Mouse (Mus musculus) bone marrow, adult 2 months (tissue): Measurements from ENCODE around the gene Mamdc2. TPM values are rescaled to one million over a fixed set of nuclear protein-coding genes. Genes with fewer than 3 reads are reported as not detected.

Source experiments
- H3K27ac ChIP-seq: fragments of 200-500 bp; 2 replicates; pipeline ENCODE4 v1.5.1; 2012; ENCODE audit warnings: low read depth, mild to moderate bottlenecking, control low read depth, inconsistent platforms, low read length; ENCODE audit not compliant: control insufficient read depth, poor library complexity, insufficient read depth
- H3K4me1 ChIP-seq: fragments of 200-500 bp; 2 replicates; pipeline ENCODE4 v1.6.1; 2011; ENCODE audit warnings: low read length; ENCODE audit not compliant: control insufficient read depth, insufficient read depth
- H3K4me3 ChIP-seq: fragments of 200-500 bp; replicated peaks from 2 replicates; pipeline ENCODE3; 2011; ENCODE audit warnings: mild to moderate bottlenecking, low read depth, low read length, control low read depth; ENCODE audit not compliant: control insufficient read depth
- CTCF ChIP-seq: fragments of 200-500 bp; IDR thresholded peaks from 2 replicates; pipeline ENCODE4 v1.5.1; 2011; ENCODE audit warnings: low read length, control low read depth; ENCODE audit not compliant: control insufficient read depth, insufficient read depth
- POLR2A ChIP-seq: fragments of 200-500 bp; IDR thresholded peaks from 2 replicates; pipeline ENCODE4 v1.6.1; 2011; ENCODE audit warnings: low read depth, mild to moderate bottlenecking, control low read depth, low read length, borderline replicate concordance; ENCODE audit not compliant: control insufficient read depth
- WGBS: fragments of 180-500 bp; shearing (Covaris S2); methylation state at CpG from one replicate; pipeline ENCODE4 v1.1.7; 2018; 5-methylcytosine and 5-hydroxymethylcytosine counted together
- polyA plus RNA-seq: library from polyadenylated mRNA; stranded (reverse); fragments of >200 nt; gene quantifications from 2 replicates; pipeline ENCODE4 v1.2.4, GENCODE M21; 2011; ENCODE audit warnings: low replicate concordance; ENCODE audit not compliant: missing spikeins, insufficient read depth, insufficient read length

Mamdc2 gene
- polyA plus RNA-seq, 1 experiment: 0.82 TPM

DNA sequence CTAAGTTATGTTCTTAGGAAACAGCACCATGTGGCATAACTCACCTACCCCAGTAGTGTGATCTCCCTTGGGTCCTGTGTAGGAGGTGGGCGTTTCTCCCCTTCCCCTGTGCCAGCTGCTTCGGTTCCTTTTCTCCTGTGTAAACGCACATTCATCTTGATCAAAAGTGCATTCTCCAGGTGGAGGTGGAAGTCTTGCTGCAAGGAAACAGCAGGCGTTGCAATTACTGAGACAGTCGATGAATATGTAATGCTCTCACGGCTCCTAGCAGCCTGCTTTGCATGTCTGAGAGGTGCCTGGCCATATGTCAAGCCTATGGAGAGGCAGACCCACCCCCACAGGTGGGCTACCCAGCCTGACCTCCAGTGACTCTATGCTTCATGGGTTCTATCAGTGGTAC is 117.4 kb downstream of the Mamdc2 start:
- no peak overlapping the region for H3K4me3 ChIP-seq
- no peak overlapping the region for H3K27ac ChIP-seq
- no peaks in the 10 kb centered on the region for H3K4me1 ChIP-seq
- WGBS: 72% methylated on average over 6 of the region's 6 CpGs
- TF ChIP-seq CTCF (no peak), POLR2A (no peak)

DNA sequence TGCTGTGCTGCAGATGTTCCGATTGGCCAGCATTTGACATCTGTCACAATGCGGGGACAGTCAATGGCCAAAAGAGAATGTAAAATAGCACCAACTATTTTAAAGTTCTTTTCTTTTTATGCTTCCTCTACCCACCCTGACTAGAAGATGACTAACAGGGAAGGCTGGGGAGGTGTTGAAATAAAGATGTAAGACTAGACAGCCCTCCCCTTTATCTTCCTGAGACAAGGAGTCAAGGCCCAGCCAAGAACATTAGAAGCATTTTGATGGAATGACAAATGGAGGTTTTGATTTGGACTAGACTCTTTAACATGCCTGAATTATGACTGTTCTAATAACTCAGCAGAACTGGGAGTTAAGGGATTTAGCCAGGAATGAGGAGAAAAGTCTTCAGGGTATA is 118.9 kb downstream of the Mamdc2 start:
- H3K4me3 ChIP-seq: no peak overlapping the region
- TF ChIP-seq CTCF (no peak), POLR2A (no peak)
- H3K4me1 ChIP-seq: no peaks in the 10 kb centered on the region
- WGBS: 82% methylated on average over 2 of the region's 2 CpGs
- H3K27ac ChIP-seq: no peak overlapping the region

DNA sequence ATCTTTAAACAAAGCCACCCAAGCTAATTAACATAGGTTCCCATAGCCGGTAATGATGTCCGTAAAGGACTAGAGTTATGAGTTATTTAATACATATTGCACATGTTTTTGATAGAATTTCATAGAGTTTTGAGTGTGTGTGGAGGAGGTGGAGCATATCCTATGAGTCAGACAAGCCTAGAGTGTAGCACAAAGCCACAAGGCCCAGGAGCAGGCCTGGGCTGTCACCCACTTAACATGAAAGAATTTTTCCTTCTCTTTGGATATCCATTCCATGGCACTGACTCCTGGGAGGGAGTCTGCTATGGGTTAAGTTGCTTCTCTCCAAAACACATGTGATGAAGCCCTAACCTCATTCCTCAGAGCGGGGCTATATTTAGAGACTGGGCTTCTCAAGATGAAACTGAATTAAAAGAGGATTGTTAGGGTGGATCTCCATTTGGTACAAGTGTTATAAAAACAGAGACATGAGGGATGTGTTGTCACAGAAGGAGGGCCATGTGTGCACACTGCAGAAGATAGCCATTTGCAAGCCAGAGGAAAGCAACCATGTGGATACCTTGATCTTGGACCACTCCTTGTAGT is 121.1 kb downstream of the Mamdc2 start:
- Histone ChIP-seq H3K4me1 (no peaks in the 10 kb centered on the region), H3K4me3 (no peak overlapping the region), H3K27ac (no peak overlapping the region)
- 86% methylated on average over 3 of the region's 3 CpGs for WGBS
- TF ChIP-seq CTCF (no peak), POLR2A (no peak)

DNA sequence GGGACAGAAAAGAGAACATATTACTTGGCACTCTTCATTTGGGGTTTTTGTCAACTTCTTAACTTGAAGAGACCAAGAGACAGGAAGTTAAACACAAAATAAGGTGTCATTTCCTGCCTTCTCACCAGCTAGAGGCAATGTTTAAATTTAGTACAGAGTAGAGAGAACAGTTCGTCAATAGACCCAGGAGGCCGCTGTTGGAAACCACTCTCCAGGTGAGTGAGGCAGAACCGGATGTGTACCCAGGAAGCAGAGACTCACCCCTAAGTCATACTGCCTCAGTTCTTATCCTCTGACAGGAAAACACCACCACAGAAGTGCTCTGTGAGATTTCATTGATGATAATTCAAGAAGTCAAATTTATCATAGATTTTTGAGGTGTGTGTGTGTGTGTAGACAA is 125.1 kb downstream of the Mamdc2 start:
- Histone ChIP-seq H3K27ac (no peak overlapping the region), H3K4me1 (no peaks in the 10 kb centered on the region), H3K4me3 (no peak overlapping the region)
- 2% methylated on average over 3 of the region's 3 CpGs for WGBS
- TF ChIP-seq CTCF: no peak
- no peak for TF ChIP-seq POLR2A

DNA sequence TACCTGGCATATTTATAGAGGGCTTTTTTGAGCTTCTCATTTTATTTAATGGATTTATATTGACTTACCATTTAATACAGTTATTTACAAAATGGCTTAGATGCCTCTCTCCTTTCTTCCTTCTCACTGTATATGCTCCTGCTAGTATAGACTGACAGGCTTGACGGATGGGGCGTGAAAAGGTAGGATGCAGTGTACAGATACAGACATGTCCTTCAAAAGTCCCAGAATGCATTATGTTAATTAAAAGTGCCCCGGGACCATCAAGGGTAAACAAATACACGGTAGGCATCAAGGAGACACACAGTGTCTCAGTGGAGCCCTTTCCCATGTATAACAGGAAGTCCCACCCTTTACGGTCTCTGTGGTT is 130.3 kb downstream of the Mamdc2 start:
- 76% methylated on average over 5 of the region's 5 CpGs for WGBS
- TF ChIP-seq CTCF (no peak), POLR2A (no peak)

DNA sequence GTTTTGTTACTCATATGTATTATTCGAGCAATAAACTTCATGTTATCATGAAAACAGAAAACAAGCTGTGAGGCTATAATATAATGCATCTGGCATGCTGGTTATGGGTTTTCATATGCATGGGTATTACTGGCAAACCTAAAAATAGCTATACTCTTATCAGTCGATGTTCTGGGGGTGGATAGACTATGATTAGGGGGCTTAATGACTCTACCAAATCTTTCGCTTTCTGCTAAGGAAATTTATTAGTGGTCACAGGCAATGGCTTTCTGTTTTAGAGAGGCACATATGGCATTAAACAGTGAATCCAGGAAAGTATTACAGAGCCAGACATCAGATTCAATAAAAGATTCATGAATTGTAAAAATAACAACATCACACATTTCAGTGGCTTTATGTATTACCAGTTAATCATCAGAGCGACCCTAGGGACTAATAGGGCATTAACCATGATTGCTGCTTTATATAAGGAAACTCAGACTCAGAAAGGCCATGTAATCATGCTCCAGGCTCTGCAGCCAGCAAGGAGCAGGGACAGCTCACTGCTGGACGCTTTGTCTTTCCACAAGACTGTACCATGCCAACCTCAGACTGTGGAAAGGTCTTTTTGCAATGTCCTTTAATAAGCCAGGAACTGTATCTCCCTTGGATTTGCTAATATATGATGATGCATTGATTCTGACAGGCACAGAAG is 130.8 kb downstream of the Mamdc2 start:
- no peaks in the 10 kb centered on the region; the same call in 1 of the 2 replicates for H3K4me1 ChIP-seq
- H3K4me3 ChIP-seq: no peak overlapping the region
- H3K27ac ChIP-seq: no peak overlapping the region
- WGBS: 65% methylated on average over 5 of the region's 5 CpGs
- TF ChIP-seq CTCF (no peak), POLR2A (no peak)

More for the DNA sequence above, 130.3 kb downstream of the Mamdc2 start:
- no peaks in the 10 kb centered on the region; the same call in 1 of the 2 replicates for H3K4me1 ChIP-seq
- H3K27ac ChIP-seq: no peak overlapping the region
- no peak overlapping the region for H3K4me3 ChIP-seq

DNA sequence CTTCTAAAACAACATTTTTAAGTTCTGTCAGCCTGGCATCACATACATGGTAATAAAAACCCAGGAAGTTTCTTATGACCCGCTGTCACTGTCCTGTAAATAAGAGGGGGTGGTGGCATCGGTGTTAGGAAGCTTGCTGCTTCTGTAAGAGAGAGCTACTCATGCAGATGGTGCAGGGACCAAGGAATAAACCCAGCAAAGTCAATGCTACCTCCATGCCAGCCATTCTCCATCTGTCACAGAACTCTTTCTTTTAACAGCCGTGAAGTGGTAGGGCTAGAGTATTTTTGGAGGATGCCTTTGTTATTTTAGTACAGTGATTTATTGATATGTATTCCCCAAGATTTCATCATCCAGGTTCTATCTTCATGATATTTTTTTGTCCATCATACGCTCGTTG is 131.4 kb downstream of the Mamdc2 start:
- H3K4me1 ChIP-seq: no peaks in the 10 kb centered on the region; the same call in none of the 2 replicates
- TF ChIP-seq POLR2A (no peak), CTCF (no peak)
- 86% methylated on average over 5 of the region's 5 CpGs for WGBS
- H3K4me3 ChIP-seq: no peak overlapping the region
- H3K27ac ChIP-seq: no peak overlapping the region

DNA sequence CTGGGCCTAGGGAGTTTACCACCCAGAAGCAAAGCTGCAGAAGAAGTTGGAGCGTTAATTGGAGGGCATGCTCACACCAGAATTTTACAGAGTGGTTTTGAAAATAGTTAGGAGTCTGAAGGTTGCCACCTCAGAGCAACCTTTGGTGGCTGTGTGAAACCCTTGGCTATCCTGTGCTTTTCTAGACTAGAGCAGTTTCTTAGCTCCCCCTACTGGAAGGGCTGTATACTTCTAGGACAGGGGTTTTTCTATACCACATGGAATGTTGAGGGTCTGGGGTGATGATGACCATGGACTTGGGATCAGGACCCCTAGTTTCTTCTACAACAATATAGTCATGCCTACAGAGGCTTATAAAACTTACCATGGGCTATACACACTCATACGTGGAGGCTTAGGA is 138.3 kb downstream of the Mamdc2 start:
- no peak overlapping the region for H3K27ac ChIP-seq
- H3K4me3 ChIP-seq: no peak overlapping the region
- 70% methylated on average over 2 of the region's 2 CpGs for WGBS
- H3K4me1 ChIP-seq: no peaks in the 10 kb centered on the region; the same call in 1 of the 2 replicates
- TF ChIP-seq POLR2A (no peak), CTCF (no peak)
